Mouse (Mus musculus): ENCODE data around the gene Unc13c.

- TF ChIP-seq CTCF (IDR thresholded peaks at IDR 0.05; ENCODE audit: insufficient read depth, low read length) (no peak), POLR2A (IDR thresholded peaks at IDR 0.05; ENCODE audit: borderline replicate concordance, extremely low read depth, low read depth, low read length) (no peak)
These were observed 519.5 kb downstream of the Unc13c start for GRCm38 (mm10) chr9:73449216-73449615.

Measured in lung, adult 2 months (tissue).